ENCODE assay signal across 8 mouse cellular contexts in genomic region chr2:31472406-31473065, GRCm38 (mm10). TPM values are rescaled to one million over a fixed set of nuclear protein-coding genes. Genes with fewer than 3 reads are reported as not detected.
DNase-seq lines count a peak whose midpoint lies in the region; ATAC-seq lines count a peak whose summit lies in the region.

No protein-coding gene starts in this region.

- peak; percentile 72 for DNase-seq in adrenal gland, postnatal 10 days
- DNase-seq in adrenal gland, adult 8-10 months = no peak
- peak; percentile 33 for DNase-seq in left cerebral cortex, adult 11 months (ENCODE audit: low spot score)
- no peak for DNase-seq in left cerebral cortex, postnatal 25 days (ENCODE audit: low spot score in 2 of 2)
- peak; percentile 87 for DNase-seq in ZHBTc4 (ENCODE audit: low read depth, low spot score)
- peak; percentile 55 to 75 for DNase-seq in kidney, postnatal 36 days
- DNase-seq in monocyte, adult 2 months (ENCODE audit: low read depth in 1 of 2, low spot score in 2 of 2) = peak; percentile 51 to 77

- no peak; the same call in 1 of the 2 replicates for ATAC-seq in erythroblast, adult 5-6 weeks (replicated peaks; ENCODE audit: low FRiP score, poor library complexity, severe bottlenecking)

- intact Hi-C loops in left cerebral cortex, postnatal 25 days (cut with DNase I) = loop anchor here (1.0 kb wide), 1 partner anchor 37 kb away; no protein-coding TSS in a partner anchor

RNA-seq across cellular contexts. Expression of gene Ass1, which starts 2.5 kb away (rescaled TPM):
- total RNA-seq in adrenal gland, postnatal 10 days (2021) = 100 to 1,000 TPM in 1 of 2 experiments, 10 to 100 TPM in 1; 61.2 to 175 TPM
- total RNA-seq in adrenal gland, adult 8-10 months (2022) = 10 to 100 TPM; 23.3 to 46.1 (median 34.9) TPM
- 10 to 100 TPM; 16.1 to 16.8 TPM for total RNA-seq in left cerebral cortex, postnatal 25 days (2021)
- total RNA-seq in erythroblast, adult 5-6 weeks (2015; ENCODE audit: low replicate concordance) = 18.4 and 33.2 TPM in 2 replicates
- 3.7 and 17.6 TPM in 2 replicates for total RNA-seq in erythroblast, adult 5-6 weeks (2017; ENCODE audit: low replicate concordance)

Comparison
In these comparisons a context has a peak if more than half of its experiments do, and no peak if none do; other contexts are left out.
1. DNase-seq: peak in adrenal gland, postnatal 10 days (single experiment), left cerebral cortex, adult 11 months (single experiment), ZHBTc4 (single experiment), kidney, postnatal 36 days (2 of 2) and monocyte, adult 2 months (2 of 2); none in adrenal gland, adult 8-10 months (single experiment) and left cerebral cortex, postnatal 25 days (0 of 2).